Mouse (Mus musculus): Measurements from ENCODE around the gene Phf11a.
"Not testable (repeated sequence)": the region's sequence is repeated elsewhere in the genome, so short reads cannot be mapped to it uniquely, and the experiment has no call there.

GRCm38 (mm10) chr14:59336056-59336455, 38.7 kb upstream of the Phf11a start:
- not testable (repeated sequence) for TF ChIP-seq CTCF (IDR thresholded peaks at IDR 0.05; ENCODE audit: low read depth, low read length); EP300 (IDR thresholded peaks at IDR 0.05; ENCODE audit: insufficient read depth, low read depth, low read length); POLR2A (IDR thresholded peaks at IDR 0.05; ENCODE audit: insufficient read depth, low read length)
